Comparison of ENCODE assay signal across 8 mouse cellular contexts in the genomic region with DNA sequence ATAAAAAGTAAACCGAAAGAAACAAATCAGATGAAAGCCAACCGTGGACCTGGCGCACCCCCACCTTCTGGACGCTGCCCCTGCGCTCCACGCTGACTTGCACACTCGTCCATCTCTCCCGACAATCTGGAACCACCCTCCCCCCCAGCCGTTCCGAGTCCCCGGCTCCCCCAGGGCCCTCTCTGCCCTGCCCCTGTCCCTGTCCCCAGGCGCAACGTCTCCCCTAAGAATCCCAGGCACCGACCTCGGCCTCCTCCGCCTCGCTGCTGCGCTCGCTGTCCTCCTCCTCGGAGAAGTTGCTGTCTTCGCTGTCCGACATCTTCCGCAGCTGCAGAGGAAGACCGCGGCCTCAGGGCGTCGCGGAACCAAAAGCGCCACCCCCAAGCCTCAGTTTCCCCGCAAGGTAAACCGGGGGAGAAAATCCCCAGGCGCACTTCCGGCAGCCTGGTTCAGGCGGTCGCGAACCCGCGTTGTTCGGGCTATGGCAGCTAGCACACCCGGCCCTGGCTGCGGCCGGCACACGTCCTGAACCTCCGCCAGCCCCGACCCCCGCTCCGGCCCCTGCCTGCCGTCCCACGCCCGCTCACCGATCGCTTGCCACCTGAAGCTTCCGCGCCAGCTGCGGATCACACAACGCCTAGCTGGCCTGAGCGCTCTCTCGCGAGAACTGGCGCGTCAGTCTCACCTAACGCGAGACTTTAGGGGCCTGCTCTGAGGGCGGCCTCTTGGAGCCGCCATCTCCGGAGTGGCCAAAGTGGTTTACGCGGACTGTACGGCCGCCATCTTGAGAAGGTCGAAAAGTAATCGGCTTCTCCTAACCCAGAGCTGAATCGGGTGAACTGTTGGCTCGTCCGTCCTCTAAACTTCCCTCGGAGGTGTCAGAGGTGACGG. TPM values are rescaled to one million over a fixed set of nuclear protein-coding genes. Genes with fewer than 3 reads are reported as not detected.
DNase-seq lines count a peak whose midpoint lies in the region; ATAC-seq lines count a peak whose summit lies in the region.

Gene Supt5, minus strand, starts transcription at position 639 of the 891 bp plus-strand sequence.

- intact Hi-C loops in gastrocnemius, postnatal 14 days (cut with DNase I; ENCODE audit: low total_unique reads) = no loop called here
- intact Hi-C loops in left cerebral cortex, postnatal 10 days (cut with DNase I) = no loop called here

- ATAC-seq in inflammation-experienced regulatory T-cells, adult 6 months = peak; percentile 99
- ATAC-seq in megakaryocyte-erythroid progenitor cell, adult 5-6 weeks (replicated peaks; ENCODE audit: low FRiP score, low TSS enrichment, poor library complexity, severe bottlenecking) = peak; percentile 97

- DNase-seq in adrenal gland, adult (ENCODE audit: inconsistent age in 2 of 2, low spot score in 1 of 2) = peak; percentile 97 to 99
- peak; percentile 100 for DNase-seq in embryo, embryonic 10.5 days (ENCODE audit: low spot score)
- DNase-seq in gastrocnemius, postnatal 14 days = peak; percentile 97
- peak; percentile 97 to 98 for DNase-seq in left cerebral cortex, postnatal 10 days (ENCODE audit: extremely low spot score in 1 of 2, low spot score in 2 of 2)
- peak; percentile 96 for DNase-seq in right cerebral cortex, postnatal 25 days
- DNase-seq in urinary bladder, postnatal 4 days (ENCODE audit: low spot score in 2 of 2) = peak; percentile 95 to 97

RNA-seq across cellular contexts. Expression of gene Supt5, which starts in this region (rescaled TPM):
- total RNA-seq in gastrocnemius, postnatal 14 days (2021) = 10 to 100 TPM; 60.0 to 60.1 TPM
- polyA plus RNA-seq in inflammation-experienced regulatory T-cells, adult 6 months (2017; shearing (Covaris generic)) = 100 to 1,000 TPM in 2 of 3 experiments, 10 to 100 TPM in 1; 95.7 to 122 (median 120) TPM
- total RNA-seq in left cerebral cortex, postnatal 10 days (2021) = 100 to 1,000 TPM; 113 to 114 TPM
- total RNA-seq in megakaryocyte-erythroid progenitor cell, adult 5-6 weeks (2014; fragmentation: Nextera tagmentation) = 87.6 and 113 TPM in 2 replicates
- total RNA-seq in megakaryocyte-erythroid progenitor cell, adult 5-6 weeks (2017) = 68.5 and 79.4 TPM in 2 replicates

Comparison
In these comparisons a context has a peak if more than half of its experiments do, and no peak if none do; other contexts are left out.
1. Peak in every context shown above with its lines: DNase-seq and ATAC-seq.